Mouse (Mus musculus) cerebellum, postnatal 36 days (tissue): ENCODE data around the gene Gm45711.

Experiments
- DNase-seq, 2 experiments: peaks; one replicate each; pipeline ENCODE4 v3.0.0; 2021 to 2022; ENCODE audit warnings: mixed read lengths in 2 of 2

Gm45711 gene

GRCm38 (mm10) chr8:104234573-104234972 lies 75.3 kb downstream of the Gm45711 start:
- no peak for DNase-seq

GRCm38 (mm10) chr8:104232919-104233318 lies 77.0 kb downstream of the Gm45711 start:
- DNase-seq: no peak

- DNase-seq: no peak
Observed at GRCm38 (mm10) chr8:104232039-104232438, 77.8 kb downstream of the Gm45711 start.
